Comparison of ENCODE assay signal across 11 mouse cellular contexts in genomic region chr15:7146529-7146928, GRCm38 (mm10). TPM values are rescaled to one million over a fixed set of nuclear protein-coding genes. Genes with fewer than 3 reads are reported as not detected.
DNase-seq lines count a peak whose midpoint lies in the region; TF ChIP-seq lines count a peak whose summit lies in the region.
"Had no signal": no experiment of that assay in that cellular context is flagged by ENCODE, and none has a peak within 500 bp of the region (broad histone marks: within the 10 kb centered on the region; RNA-seq: fewer than 3 reads in every experiment).

No protein-coding gene starts in this region.

- no peak overlapping the region for H3K4me3 ChIP-seq in left cerebral cortex, adult 2 months
- H3K4me3 ChIP-seq: megakaryocyte, embryonic 14.5 days; neural tube, embryonic 13.5 days had no signal

- DNase-seq in left cerebral cortex, adult 2 months (ENCODE audit: extremely low spot score in 1 of 2, low spot score in 2 of 2), result peak; percentile 29 to 31
- no peak for DNase-seq in left cerebral cortex, postnatal 10 days (ENCODE audit: extremely low spot score in 1 of 2, low spot score in 2 of 2)
- DNase-seq in kidney, adult 18-20 months, result peak; percentile 83
- peak; percentile 62 to 64 for DNase-seq in layer of hippocampus, adult 18-20 months (ENCODE audit: low spot score in 2 of 2)
- DNase-seq in right cerebral cortex, adult 18-20 months, result peak; percentile 39
- DNase-seq in embryo, embryonic 10 days (ENCODE audit: low spot score), result no peak
- DNase-seq in thymus, postnatal 0 days (ENCODE audit: low spot score), result no peak
- DNase-seq in c-Kit-positive CD71-positive TER-119-positive erythroid progenitor cells, embryonic 14.5 days (ENCODE audit: low spot score), result no peak
- DNase-seq: adrenal gland, postnatal 25 days had no signal

- intact Hi-C loops in left cerebral cortex, adult 2 months (cut with DNase I), result no loop called here
- intact Hi-C loops in left cerebral cortex, postnatal 10 days (cut with DNase I), result no loop called here

- TF ChIP-seq CTCF in left cerebral cortex, adult 2 months (IDR thresholded peaks at IDR 0.05), result no peak

- no peak overlapping the region for H3K27ac ChIP-seq in left cerebral cortex, adult 2 months
- H3K27ac ChIP-seq: neural tube, embryonic 13.5 days had no signal

RNA-seq across cellular contexts. Expression of gene Lifr, which starts 56.1 kb away (rescaled TPM):
- total RNA-seq in left cerebral cortex, adult 2 months (2021), result 10 to 100 TPM; 47.8 to 56.1 TPM
- 10 to 100 TPM; 34.0 to 43.9 TPM for total RNA-seq in left cerebral cortex, postnatal 10 days (2021)
- 10 to 100 TPM; 57.9 to 65.4 TPM for total RNA-seq in layer of hippocampus, adult 18-20 months (2021)
- polyA plus RNA-seq in thymus, postnatal 0 days (2015; fragmentation: Nextera tagmentation; extraction: Ambion mirVana), result 23.0 and 29.9 TPM in 2 replicates

Comparison
In these comparisons a context has a peak if more than half of its experiments do, and no peak if none do; other contexts are left out.
1. DNase-seq: peak in left cerebral cortex, adult 2 months (2 of 2), kidney, adult 18-20 months (single experiment), layer of hippocampus, adult 18-20 months (2 of 2) and right cerebral cortex, adult 18-20 months (single experiment); none in left cerebral cortex, postnatal 10 days (0 of 2), embryo, embryonic 10 days (single experiment), thymus, postnatal 0 days (single experiment) and c-Kit-positive CD71-positive TER-119-positive erythroid progenitor cells, embryonic 14.5 days (single experiment).